Mouse (Mus musculus) urinary bladder, adult 2 months (tissue): ENCODE results near the gene Gvin1. TPM values are rescaled to one million over a fixed set of nuclear protein-coding genes. Genes with fewer than 3 reads are reported as not detected.
"Not testable (repeated sequence)": the region's sequence is repeated elsewhere in the genome, so short reads cannot be mapped to it uniquely, and the experiment has no call there.

Experiments used
- DNase-seq: peaks from one replicate; pipeline ENCODE4 v3.0.0; 2022; ENCODE audit warnings: low spot score
- polyA plus RNA-seq: library from polyadenylated mRNA; depleted of rRNA; stranded (reverse); fragments of >200 nt; gene quantifications from 2 replicates; pipeline ENCODE4 v1.2.3, GENCODE M21; 2012; rRNA removed

The Gvin1 gene
- polyA plus RNA-seq, result 2.8 and 4.2 TPM in 2 replicates

DNA sequence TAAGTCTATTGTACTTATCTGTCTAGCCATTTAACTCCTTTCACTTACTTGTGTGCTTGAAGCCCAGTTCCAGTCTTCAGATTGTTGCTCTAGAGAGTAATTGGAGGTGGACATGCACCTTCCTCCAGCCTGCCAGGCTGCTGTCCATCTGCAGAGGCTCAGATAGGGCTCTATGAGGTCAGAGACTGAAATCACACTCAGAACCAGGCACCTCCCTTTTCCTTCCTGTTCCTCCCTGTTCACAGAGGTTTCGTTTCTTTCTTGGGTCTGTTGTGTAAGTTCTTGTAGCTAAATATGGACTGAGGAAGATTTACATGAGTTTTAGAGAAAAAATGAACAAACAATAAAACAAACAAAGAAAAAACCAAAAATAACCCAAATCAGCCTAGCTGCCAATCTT, at the start of gene Gvin1:
Gene Gvin1 (minus strand): TSS at position 150 of the 400 bp plus-strand sequence.
- DNase-seq, result not testable (repeated sequence)

DNA sequence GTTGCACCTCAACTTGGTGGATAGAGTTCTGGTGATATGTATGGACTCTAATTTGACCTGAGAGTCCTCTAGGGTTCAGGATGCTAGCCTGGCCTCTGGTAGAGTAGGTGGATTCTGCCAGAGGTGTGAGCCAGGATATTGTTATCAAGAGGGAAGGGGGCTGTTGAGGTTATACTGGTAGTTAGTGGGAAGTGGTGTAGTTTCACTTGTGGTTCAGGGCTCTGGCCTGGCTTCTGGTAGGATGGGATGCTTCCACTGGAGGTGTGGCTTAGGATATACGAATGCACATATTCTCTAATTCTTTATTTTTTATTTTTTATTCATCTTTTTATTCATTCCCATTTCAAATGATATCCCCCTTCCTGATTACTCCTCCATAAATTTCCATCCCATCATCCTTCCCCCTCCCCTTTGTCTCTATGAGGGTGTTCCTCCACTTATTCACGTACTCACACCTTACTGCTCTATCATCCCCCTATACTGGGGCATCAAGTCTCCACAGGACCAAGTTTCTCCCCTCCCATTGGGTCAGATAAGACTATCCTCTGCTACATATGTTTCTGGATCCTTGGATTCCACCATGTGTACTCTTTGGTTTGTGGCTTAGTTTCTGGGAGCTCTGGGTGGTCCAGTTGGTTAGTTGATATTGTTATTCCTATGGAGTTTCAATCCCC, 36.9 kb upstream of the Gvin1 start:
- no peak for DNase-seq

DNA sequence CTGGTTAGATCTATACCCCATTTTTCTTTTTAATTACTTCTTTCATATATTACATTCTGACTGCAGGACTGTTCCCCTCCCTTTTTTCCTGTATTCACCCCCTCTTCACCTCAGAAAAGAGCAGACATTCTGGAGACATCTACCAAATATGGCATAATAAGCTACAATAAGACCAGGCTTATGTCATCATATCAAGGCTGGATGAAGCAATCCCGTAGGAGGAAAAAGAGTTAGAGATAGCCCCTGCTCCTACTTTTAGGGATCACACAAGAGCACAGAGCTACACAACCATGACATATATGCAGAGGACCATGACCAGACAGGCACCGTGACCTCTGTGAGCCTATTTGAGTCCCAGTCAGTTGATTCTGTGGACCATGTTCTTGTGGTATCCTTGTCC, 33.8 kb upstream of the Gvin1 start:
- no peak for DNase-seq

DNA sequence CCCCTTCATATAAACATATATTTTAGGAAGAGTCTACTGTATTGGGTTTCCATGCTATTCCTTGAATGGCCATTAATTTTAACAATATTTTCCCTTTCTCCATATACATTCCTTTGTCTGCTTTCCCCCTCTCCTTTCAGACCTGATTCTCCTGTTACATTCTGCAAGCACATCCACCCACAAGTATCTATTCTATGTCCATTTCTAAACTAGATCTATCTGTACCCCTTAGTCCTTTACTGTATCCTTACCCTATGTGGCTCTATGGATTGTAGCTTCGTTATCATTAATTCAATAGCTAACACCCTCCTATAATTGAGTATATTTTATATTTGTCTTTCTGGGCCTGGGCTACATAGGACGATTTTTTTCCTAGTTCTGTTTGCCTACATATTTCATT, 33.1 kb upstream of the Gvin1 start:
- no peak for DNase-seq

DNA sequence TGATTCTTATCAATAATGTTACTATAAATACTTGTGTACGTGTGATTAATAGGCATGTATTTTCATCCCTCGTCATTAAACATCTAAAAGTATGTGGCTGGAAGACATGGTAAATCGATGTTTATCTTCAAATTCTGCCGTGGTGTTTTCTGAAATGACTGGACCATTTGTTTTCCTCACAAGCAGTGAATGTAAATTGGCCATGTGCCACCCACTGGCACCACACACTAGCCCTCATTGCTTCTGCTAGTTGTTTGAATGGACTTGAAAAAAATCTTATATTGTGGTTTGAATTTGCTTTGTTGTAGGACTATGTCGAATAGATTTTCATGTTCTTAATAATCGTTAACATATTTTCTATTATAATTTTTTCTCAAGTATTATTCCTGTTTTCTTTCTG, 30.5 kb upstream of the Gvin1 start:
- no peak for DNase-seq

DNA sequence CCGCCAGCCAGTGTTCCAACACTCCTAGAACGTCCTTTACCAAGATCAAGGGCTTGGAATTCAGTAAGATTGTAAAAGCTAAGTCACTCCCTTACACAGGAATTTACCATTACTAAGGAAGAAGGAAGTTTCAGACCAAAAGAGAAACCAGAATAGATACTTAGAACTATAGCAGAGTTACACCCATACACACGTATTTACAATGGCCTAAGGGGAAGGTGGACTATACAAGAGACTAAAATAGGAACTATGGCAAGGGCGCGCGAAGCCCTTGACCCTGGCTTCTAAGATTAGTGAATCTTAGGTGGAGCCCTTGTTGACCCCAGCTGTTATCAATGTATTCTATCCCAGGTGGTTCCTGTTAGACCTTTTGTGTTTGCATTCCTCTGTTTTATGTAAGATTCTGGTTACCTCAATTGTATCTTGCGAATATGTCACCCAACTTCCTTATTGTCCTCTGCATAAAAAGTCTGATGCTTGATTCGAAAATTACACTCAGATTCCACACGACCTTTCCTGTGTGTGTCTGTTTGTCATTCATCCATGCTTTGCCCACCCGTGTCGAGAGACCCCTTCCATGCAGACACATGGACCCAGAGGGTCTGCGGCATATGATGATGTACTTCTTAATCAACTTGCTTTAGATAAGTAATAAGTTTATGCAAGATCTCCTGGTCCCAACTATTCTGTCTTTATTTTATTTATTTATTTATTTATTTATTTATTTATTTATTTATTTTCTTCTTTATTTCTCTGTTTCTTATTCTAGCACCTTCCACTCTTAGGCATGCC, 25.6 kb upstream of the Gvin1 start:
- DNase-seq, result not testable (repeated sequence)

DNA sequence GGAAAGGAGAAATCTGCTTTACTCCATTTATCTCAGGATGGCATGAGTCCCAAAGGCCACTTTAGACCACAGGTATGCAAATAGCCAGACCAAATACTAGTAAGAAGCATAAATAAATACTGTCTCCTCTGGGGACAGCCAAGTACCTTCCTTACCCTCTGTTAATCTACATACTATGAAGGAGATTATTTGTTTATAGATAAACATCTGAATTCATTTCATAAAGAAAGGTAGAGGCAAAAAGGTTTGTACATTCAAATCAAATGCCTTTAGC, 22.0 kb upstream of the Gvin1 start:
- no peak for DNase-seq

DNA sequence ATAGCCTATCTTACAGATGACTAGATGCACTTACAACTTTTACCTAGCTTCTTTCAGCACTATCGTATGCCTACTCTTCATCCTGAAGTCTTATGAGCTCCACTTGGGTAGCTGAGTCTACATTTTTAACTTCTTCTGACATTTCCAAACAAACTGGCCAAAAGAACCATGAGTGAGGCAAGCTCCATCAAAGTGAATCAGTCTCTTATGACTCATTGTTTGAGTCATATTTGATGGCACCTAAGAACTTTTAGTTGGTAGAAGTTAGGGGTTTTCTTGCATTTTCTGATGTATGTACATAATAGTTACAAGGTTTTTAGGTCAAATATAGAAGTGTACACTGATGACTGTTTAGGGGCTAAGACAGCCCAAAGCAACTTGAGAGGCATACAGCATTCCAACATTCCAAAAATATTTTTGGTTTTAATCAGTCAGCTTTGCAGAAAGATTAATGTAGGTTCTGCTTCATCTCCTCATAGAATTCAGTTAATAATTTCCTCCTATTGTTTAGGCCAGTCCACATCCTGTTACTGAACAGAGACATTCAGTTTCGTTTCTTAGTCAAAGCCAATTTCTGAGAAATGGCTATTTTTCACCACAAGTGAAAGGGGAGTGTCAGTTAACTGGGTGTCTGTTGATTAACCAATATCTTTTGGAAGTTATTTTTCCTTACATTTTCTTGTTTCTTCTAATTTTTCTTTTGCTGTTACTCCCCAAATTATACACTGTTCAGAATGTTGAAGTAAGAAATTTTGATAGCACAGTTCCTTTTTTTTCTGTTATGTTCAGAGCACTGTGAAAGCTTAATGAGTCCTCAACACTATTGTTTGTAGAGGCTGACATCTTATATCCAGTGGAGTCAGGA, 21.4 kb upstream of the Gvin1 start:
- no peak for DNase-seq

DNA sequence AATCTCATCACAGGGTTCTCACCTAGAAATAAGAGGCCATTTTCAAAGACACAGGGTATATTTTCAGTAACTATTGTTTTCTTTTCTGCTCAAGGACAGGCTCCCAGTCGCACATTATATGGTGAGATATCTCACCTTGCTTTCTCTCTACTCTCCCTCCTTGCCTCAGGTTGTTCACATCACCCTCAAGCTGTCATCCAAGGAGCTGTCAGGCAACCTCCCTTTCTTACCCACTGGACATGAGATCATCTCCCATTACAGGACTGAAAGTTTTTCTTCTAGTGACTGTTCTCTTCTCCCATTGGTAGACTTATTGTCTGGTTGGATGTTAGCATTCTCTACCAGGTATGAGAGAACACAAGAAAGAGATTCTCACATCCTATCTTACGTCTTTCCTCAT, 20.5 kb upstream of the Gvin1 start:
- DNase-seq, result no peak

DNA sequence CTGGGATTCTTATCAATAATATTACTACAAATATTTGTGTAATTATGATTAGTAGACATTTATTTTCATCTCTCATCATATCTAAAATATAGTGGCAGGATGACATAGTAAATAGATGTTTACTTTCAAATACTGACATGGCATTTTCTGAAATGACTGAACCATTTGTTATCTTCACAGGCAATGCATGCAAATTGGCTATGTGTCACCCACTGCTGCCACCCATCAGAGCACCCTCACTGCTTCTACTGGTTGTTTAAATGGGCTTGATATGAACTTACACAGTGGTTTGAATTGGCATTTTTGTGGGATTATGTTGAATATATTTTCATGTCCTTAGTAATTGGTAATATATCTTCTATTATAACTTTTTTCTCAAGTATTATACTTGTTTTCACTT, 784 bp upstream of the Gvin1 start:
- DNase-seq, result not testable (repeated sequence)

DNA sequence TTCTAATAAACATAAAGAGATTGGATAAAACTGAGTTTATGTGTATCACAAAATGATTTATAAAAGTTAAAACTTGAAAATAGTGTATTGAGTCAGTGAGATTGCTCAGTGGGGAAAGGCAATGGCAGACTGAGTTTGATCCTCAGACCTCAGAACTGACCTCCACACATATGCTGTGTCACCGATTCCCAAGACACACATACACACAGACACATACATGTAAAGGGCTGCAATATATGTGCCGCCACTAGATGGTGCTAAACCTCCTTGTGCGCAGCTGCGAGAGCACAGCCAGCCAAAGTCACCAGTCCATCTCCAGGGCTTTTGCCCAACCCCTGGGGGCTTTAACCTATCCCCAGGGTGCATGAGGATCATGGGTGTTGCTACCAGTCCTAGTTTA, 1.4 kb downstream of the Gvin1 start:
- DNase-seq, result not testable (repeated sequence)

DNA sequence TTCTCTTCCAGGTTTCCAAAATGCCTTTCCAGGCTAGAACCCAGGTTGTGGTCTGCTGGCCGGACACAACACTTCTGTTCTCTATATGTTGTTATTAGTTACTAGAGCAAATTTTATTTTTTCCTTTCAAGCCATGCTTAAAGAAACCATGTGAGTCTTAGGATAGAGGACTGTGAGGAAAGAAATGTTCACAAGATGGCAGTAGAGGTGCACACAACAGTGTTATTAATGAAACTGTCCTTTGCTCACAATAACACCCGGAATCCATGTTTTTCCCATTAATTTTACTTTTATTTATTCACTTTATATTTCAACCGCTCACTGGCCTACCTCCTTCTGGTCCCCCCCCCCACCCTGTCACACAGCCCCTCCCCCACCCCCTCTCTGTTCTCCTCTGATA, 8.5 kb downstream of the Gvin1 start:
- not testable (repeated sequence) for DNase-seq

DNA sequence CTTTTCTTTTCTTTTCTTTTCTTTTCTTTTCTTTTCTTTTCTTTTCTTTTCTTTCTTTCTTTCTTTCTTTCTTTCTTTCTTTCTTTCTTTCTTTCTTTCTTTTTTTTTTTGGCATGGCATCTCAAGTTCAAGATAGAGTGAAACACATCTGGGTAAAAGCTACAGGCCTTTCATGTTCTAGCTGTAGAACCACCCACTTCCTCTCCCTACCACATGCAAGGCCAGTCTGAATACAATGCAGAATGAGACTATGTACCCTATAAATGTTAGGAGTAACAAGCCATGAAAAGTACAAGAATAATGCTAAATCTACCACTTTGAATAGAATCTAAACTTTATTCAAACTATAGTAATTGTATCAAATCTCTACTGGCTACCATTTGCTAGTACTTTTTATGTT, 38.1 kb downstream of the Gvin1 start:
- not testable (repeated sequence) for DNase-seq

DNA sequence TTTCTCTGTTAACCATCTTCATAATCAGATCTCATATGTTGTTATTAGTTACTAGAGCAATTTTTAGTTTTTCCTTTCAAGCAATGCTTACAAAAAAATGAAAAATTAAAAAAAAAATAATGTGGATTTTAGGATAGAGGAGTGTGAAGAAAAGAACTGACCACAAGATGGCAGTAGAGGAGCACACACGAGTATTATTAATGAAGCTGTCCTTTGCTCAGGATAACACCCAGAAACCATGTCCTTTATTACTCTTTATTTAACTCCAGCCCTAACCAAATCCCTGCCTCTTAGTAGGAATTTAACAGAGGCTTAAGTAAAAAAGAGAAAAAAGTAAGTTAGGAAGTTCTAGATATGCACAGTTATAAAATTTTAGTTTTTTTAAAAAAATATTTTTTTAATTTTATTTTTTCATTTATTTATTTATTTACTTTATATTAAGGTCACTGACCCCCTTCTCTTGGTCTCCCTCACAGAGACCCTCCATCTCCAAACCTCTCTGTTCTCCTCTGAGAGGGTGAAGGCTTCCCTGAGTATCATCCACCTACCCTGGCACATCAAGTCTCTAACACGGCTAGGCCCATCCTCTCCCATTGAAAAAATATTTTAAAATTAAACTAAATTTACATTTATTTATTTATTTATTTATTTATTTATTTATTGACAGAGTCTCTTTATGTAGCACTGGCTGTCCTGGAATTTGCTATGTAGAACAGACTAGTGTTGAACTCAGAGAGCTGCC, 69.9 kb downstream of the Gvin1 start:
- not testable (repeated sequence) for DNase-seq

DNA sequence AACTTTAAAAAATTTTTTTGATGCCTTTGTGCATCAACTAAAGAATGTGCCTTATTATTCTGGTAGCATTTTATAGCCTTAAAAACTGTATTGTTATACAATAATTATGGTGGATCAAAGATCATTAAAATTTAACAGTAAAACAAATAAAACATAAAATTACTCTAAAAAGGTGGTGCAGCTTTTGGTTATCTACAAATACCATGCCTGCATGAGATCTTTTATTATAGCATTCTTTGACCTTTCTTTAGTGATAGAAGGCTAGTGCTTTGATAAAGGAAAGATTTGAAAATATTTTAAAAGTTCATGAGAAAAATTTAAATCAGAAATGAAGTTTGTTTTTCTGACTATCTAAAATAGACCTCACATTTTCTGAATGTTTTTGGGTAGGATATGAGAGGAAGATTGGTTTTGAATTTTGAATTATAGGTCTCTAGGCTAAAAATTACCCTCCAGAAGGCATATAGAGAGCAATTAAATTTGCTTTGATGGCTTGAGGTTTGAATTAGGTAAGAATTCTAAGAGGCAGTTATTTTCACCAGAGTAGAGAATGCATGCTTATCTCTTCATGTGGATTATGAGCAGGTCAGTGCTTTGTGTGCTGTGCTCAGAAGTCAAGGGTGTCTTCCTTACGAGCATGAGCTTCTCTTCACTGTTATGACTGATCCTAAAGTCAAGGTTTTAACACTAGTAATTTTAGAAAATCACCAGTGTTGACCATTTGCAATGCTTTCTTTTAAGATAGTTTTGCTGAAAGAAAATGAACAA, 73.8 kb downstream of the Gvin1 start:
- DNase-seq, result not testable (repeated sequence)

DNA sequence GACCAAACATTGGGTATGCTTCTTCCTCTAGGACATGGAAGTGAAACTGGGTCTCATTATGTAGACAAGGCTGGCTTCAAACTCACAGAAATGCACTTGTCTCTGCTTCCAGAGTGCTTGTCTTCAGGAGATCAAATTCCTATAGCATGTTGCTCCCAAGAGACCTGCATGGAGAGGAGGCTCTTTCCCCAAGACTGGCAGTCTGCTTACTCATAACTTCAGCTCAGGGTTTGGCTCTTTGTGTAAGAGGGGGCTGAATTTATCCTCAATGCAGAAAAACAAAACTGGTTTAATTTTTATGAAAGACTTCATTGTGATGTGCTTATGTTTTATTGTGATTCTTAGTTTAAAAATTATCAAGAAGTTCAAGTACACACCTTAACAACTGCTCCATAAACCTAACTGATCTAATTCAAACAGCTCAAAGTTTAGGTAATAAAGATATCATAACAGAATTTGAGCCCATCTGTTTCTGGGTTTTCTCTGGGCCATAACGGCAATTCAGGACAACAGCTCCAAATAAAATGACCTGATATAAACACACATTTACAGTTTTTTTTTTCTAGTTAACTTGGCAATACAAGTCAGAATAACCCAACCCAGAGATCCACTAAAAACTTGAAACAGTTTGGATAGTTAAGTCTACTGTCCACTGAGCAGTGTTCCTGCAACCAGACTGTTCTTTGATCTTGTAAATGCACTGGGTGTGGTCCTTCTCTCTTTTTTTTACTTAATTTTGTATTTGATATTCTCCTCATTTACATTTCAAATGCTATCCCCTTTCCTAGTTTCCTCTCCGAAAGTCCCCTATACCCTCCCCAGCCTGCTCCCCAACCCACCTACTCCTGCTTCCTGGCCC, 97.8 kb downstream of the Gvin1 start:
- DNase-seq, result not testable (repeated sequence)
